Mouse (Mus musculus) CD4-positive, CD25-positive, alpha-beta regulatory T cell, adult 4 months (primary cell): ENCODE data around the gene Gins2. TPM values are rescaled to one million over a fixed set of nuclear protein-coding genes. Genes with fewer than 3 reads are reported as not detected.

Experiments
- ATAC-seq: one replicate; pipeline ENCODE4 v1.8.0; 2017
- polyA plus RNA-seq, 2 experiments: library from polyadenylated mRNA; unstranded; fragments of 100-300 nt; shearing (Covaris generic); gene quantifications; one replicate each; pipeline ENCODE4 v1.2.1; 2017

The Gins2 gene
- polyA plus RNA-seq, 2 experiments from 2014 or later = 14.6 to 20.6 TPM

DNA sequence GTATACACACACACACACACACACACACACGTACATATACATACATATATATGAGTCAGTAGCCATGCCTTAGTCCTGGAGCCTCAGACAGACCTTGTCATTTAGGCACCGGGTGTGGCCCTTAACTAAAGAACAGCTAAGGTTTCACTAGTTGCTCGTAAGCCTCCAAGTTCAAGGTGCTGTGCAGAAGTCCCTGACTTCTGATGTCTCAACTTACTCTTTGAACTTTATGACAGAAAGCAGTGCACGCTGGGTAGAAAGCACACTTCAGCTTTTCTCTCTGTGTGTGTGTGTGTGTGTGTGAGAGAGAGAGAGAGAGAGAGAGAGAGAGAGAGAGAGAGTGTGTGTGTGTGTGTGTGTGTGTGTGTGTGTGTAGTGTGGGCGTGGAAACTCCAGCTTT lies 44.9 kb downstream of the Gins2 start:
- peak; percentile 75 for ATAC-seq

DNA sequence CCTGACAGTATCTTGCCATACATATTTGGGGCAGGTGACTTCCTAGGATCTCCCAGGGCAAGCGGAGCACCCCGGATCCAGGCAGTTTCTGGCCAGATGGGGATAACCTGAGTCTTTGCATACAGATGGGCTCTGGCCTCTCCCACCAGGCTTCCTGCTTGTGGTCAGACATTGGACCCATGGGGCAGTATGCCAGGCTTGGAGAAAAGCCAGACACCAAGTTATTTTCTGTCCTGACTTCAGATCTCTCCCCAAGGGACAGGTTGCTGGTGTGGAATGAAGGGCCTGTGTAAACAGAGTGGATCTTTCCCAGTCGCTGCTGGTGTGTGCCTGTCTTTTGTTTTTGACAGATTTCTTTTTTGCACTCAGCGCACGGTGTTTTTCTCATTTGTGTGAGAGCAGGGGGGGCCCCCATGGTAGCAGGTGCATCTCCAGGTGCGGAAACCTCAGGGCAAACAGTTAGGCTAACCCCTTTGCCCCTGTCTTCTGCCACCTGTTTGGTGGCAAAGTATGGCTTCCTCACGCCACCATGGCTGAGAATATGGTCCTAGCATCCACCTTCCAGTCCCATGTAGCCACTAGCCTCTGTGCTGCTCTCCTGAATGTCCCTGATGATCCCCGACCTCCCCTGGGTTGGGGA lies 45.6 kb downstream of the Gins2 start:
- peak; percentile 7 for ATAC-seq

DNA sequence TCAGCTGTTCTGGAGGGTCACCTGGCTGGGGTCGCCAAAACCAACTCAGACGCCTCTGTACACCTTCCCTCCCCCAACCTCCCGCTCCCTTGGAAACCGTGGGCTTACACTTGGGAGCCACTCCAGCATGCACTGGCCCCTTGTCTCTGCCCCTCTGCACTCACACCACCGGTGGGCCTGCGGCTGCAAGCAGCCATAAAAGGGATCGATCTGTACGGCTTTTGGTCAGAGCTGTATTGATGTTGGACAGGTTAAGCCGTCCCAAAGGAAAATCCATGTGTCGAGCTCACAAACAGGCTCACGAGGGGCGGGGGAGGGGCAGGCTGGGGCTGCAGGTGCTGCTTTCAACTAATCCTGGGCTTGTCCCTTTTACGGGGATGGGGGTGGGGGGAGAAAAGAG lies 46.1 kb downstream of the Gins2 start:
- ATAC-seq = no peak

DNA sequence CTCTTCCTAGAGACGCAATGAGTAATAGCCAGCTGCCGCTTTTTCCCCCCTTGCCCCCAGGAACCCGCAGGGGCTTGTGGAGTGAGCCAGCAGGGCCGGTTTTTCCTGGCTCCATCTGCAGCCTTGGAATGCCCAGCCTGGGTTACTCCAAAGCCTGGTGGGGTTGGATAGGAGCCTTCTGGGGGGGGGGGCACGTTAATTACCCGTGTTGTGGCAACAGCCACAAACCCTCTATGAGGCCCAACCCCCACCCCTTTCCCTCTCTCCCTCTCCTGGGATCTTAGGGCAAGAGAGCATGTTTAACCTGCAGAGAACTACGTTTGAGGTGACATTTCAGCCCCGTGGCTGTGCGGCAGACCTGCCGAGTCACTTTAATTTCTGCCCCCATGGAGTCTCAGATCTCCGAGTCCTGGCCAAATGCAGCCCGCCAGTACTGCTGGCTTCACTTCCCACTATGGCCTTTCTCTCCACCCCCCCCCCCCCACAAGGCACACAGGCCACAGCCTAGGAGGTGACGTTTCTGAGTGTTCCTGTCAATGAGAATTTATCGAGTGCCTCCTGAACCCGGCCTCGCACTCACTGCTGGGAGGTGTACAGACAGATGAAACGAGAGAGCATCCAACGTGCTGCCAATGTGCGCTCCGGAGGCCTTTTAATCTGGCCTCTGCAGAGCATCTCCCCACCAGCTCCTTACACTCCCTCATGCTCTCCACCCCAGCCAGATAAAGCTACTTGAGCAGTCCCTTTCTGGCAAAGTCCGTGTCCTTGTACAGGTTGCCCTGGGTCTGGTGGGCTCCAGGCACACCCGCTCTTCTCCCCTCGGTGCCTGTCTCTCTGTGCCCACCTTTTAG lies 49.1 kb downstream of the Gins2 start:
- no peak for ATAC-seq

- ATAC-seq = no peak
These were observed 49.7 kb downstream of the Gins2 start for GRCm38 (mm10) chr8:120539381-120539774.

- peak; percentile 77 for ATAC-seq
These were observed 50.5 kb downstream of the Gins2 start for GRCm38 (mm10) chr8:120538397-120539240.

GRCm38 (mm10) chr8:120537818-120538396 lies 51.2 kb downstream of the Gins2 start:
- ATAC-seq = no peak

DNA sequence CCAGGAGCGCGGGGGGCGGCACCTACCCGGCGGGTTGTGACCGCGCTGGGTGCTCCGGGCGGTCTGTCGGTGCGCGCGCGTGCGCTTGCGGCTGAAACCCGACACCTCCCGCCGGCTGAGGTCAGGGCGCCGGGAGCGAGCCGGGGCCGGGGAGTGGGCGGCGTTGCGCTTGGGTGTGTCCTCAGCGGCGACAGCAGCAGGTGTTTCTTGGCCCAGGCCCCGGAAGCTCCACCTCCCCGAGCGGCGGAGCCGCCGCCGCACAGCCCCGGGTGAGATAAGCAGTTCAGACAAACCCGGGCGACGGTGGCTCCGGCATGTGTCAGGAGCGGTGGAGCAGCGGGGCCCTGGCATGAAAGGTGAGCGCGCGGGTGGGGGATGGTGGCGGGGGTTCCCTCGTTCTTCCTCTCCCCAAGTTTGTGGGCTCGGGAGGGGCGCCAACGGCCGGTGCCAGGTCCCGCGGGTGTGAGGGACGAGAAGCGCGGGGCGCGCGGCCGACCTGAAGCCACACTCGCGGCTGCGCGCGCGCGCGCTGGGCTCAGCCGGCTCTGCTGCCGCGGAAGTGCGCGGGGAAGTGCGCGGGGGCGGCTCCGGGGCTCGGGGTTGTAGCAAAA lies 51.8 kb downstream of the Gins2 start:
- ATAC-seq = peak; percentile 59

GRCm38 (mm10) chr8:120536306-120537206 lies 52.5 kb downstream of the Gins2 start:
- ATAC-seq = peak; percentile 22

DNA sequence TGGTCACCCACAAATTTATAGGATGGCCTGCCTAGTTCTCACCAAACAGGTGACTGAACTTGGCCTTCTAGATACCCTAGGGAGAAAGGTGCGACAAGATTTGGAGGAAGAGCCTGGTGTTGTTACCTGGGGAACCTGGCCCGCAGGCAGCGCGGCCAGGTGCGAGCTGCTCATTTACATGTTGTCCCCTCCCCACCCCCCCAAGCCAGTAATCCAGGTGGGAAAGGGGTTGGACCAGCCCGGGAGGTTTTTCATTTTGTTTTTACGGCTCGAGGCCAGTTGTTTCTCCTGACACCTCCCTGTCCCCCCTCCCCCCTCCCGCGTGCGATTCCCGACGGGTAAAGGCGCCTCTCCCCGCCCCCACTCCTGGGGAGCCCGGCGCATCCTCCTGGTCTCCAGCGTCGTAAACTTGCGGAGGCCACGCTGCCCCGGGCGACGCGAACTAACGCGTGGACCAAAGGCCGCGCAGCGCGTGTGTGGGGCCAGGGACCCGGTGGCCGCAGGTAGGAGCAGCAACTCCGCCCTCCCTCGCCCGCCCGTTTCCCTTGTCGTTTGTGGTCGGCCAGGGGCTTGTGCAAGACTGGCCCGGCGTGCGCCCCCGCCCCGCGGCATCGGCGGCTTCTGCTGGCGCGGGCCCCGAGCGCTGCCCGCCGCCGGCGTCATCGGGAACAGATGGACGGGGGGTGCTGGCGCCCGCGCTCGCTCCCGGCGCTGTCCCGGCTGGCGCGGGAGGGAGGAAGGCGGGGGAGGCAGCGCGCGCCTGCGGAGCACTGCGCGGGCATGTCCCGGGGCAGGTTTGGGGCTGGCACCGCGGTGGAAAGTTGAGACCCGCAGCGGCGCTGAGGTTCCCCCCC lies 53.4 kb downstream of the Gins2 start:
- ATAC-seq = no peak

DNA sequence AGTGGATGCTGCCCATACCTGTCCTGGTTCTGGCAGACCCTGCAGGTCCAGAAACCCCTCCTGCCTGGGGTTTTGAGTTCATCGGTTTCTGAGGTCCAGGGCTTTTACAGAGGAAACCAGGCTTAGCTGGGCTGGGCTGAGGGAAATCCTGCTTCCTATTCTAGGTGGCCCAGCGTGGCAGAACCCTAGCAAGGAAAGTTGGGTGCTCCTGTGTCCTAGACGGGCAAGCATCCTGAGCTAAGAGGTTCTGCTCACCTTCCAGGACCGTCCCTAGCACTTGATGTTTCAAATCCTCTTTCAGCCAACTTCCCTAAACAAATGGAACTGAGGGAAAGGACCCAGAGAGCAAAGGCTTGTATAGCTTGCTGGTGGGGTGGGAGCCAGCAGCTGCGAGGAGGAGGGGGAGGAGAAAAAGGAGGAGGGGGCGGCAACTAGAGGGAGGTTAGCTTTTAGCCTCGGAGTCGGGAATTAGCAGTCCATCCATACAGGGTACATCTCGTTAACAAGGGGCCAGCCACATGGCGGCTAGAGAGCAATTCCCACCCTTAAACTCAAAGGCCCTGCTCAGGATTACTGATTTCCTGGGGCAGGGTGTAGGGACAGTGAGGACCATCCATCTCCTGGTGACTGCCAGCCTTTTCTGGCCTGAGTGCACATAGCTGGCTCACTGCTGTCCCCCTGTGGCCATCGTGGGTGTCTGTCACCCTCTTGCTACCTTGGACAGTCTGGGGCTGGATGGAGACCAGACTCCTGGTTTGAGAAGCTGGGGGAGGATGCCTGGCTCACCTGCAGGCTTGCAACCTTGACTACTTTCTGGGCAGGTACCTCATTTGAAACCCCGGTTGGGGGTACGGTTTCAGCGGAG lies 54.4 kb downstream of the Gins2 start:
- ATAC-seq = peak; percentile 18

GRCm38 (mm10) chr8:120534080-120534479 lies 55.0 kb downstream of the Gins2 start:
- ATAC-seq = no peak

DNA sequence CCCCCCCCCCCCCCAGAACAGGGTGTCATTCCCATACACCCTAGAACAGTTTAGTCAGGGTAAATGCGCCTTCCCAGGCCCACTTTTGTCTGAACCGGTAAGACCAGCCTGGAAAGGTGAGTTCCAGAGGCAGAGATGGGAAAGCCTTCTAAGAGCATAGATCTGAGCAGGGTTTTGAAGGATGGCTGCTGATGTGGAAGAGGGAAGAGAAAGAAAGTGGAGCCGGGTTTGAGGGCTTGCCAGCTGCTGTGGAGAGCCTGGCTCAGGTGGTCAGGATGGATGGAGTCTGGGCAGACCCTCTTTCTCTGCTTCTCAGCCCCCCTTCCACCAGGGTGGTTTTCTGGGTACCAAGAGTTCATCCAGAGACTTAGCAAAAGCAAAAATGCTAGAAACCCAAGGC lies 55.7 kb downstream of the Gins2 start:
- no peak for ATAC-seq

- ATAC-seq = no peak
These were observed 56.4 kb downstream of the Gins2 start for GRCm38 (mm10) chr8:120532517-120533215.

GRCm38 (mm10) chr8:120531775-120532516 lies 57.2 kb downstream of the Gins2 start:
- no peak for ATAC-seq

- ATAC-seq = no peak
These were observed 58.0 kb downstream of the Gins2 start for GRCm38 (mm10) chr8:120530954-120531656.

GRCm38 (mm10) chr8:120529226-120529625 lies 59.9 kb downstream of the Gins2 start:
- ATAC-seq = no peak
